Mouse (Mus musculus): ENCODE data around the gene Usp2. TPM values are rescaled to one million over a fixed set of nuclear protein-coding genes. Genes with fewer than 3 reads are reported as not detected.
A peak's percentile ranks its signal among the peaks of the same experiment; 100 is the strongest.

The Usp2 gene
- polyA plus RNA-seq, 1 experiment from 2014 or later, result 3.7 TPM

DNA sequence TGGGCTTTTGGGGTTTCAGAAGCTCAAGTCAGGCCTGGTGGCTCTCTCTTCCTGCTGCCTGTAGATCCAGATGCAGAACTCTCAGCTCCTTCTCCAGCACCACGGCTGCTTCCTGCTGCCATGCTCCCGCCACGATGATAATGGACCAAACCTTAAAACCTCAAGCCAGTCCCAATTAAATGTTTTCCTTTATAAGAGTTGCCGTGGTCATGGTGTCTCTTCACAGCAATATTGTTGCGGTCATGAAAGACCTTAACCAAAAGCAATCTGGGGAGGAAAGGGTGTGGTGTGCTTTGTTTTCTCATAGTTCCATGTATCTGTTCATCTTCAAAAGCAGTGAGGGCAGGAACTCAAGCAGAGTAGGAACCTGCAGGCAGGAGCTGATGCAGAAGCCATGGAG lies 29.7 kb upstream of the Usp2 start:
- no peak for ATAC-seq (ENCODE audit: insufficient read depth)

GRCm38 (mm10) chr9:44041511-44042395 lies 25.1 kb upstream of the Usp2 start:
- Histone ChIP-seq H3K4me1 (replicated peaks) (no peaks in the 10 kb centered on the region), H3K27ac (replicated peaks) (no peak overlapping the region), H3K9me3 (replicated peaks) (no peaks in the 10 kb centered on the region), H3K4me3 (replicated peaks) (no peak overlapping the region), H3K27me3 (peaks cover 60% of the 10 kb centered on the region), H3K4me2 (no peak overlapping the region), H3K9ac (no peak overlapping the region), H3K36me3 (replicated peaks) (no peaks in the 10 kb centered on the region)
- ATAC-seq (ENCODE audit: insufficient read depth), result no peak
- WGBS (ENCODE audit: insufficient replicate concordance), result 63% methylated on average over 7 of the region's 7 CpGs

More for the DNA sequence above, 29.7 kb upstream of the Usp2 start:
- Histone ChIP-seq H3K36me3 (replicated peaks) (no peaks in the 10 kb centered on the region), H3K27ac (replicated peaks) (no peak overlapping the region), H3K4me1 (replicated peaks) (no peaks in the 10 kb centered on the region), H3K4me3 (replicated peaks) (no peak overlapping the region), H3K9me3 (replicated peaks) (no peaks in the 10 kb centered on the region), H3K27me3 (peaks cover 14% of the 10 kb centered on the region), H3K4me2 (no peak overlapping the region), H3K9ac (no peak overlapping the region)
- 65% methylated on average over 5 of the region's 5 CpGs for WGBS (ENCODE audit: insufficient replicate concordance)

DNA sequence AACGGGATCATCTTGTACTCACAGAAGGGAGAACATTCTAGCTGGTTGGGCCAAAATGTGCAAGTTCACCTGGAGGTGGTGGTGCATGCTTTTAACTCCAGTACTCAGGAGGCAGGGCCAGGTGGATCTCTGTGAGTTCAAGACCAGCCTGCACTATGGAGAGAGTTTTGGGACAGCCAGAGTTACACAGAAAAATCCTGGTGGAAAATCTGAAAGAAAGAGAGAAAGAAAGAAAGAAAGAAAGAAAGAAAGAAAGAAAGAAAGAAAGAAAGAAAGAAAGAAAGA lies 24.5 kb upstream of the Usp2 start:
- no peaks in the 10 kb centered on the region for H3K36me3 ChIP-seq (replicated peaks)
- peaks cover 65% of the 10 kb centered on the region for H3K27me3 ChIP-seq
- 69% methylated on average over 1 of the region's 1 CpGs for WGBS (ENCODE audit: insufficient replicate concordance)
- H3K4me3 ChIP-seq (replicated peaks), result no peak overlapping the region
- no peak overlapping the region for H3K4me2 ChIP-seq
- no peak for ATAC-seq (ENCODE audit: insufficient read depth)
- no peak overlapping the region for H3K27ac ChIP-seq (replicated peaks)
- H3K4me1 ChIP-seq (replicated peaks), result no peaks in the 10 kb centered on the region
- H3K9me3 ChIP-seq (replicated peaks), result no peaks in the 10 kb centered on the region
- no peak overlapping the region for H3K9ac ChIP-seq

- H3K4me3 ChIP-seq (replicated peaks), result peak within 1 kb of the TSS; percentile 2; the same call in 1 of the 2 replicates
- no peaks in the 10 kb centered on the region for H3K9me3 ChIP-seq (replicated peaks)
- H3K36me3 ChIP-seq (replicated peaks), result no peaks in the 10 kb centered on the region
- H3K4me2 ChIP-seq, result no peak within 1 kb of the TSS
- ATAC-seq (ENCODE audit: insufficient read depth), result no peak
- no peak within 1 kb of the TSS for H3K27ac ChIP-seq (replicated peaks)
- H3K4me1 ChIP-seq (replicated peaks), result no peaks in the 10 kb centered on the region
- H3K27me3 ChIP-seq, result peaks cover 71% of the 10 kb centered on the region
- whole genome bisulfite sequencing (ENCODE audit: insufficient replicate concordance), result 3% methylated on average over 30 of the region's 30 CpGs
- no peak within 1 kb of the TSS for H3K9ac ChIP-seq
Observed at GRCm38 (mm10) chr9:44042836-44043707, 23.7 kb upstream of the Usp2 start, which contains the start of gene Thy1. Thy1 (plus strand) TSS chr9:44043384.

- H3K9ac ChIP-seq, result no peak overlapping the region
- no peak overlapping the region for H3K27ac ChIP-seq (replicated peaks)
- peaks cover 74% of the 10 kb centered on the region for H3K27me3 ChIP-seq
- no peaks in the 10 kb centered on the region for H3K4me1 ChIP-seq (replicated peaks)
- H3K4me3 ChIP-seq (replicated peaks), result peak overlapping the region; percentile 2; the same call in 1 of the 2 replicates
- no peaks in the 10 kb centered on the region for H3K36me3 ChIP-seq (replicated peaks)
- H3K4me2 ChIP-seq, result no peak overlapping the region
- WGBS (ENCODE audit: insufficient replicate concordance), result 3% methylated on average over 23 of the region's 23 CpGs
- H3K9me3 ChIP-seq (replicated peaks), result no peaks in the 10 kb centered on the region
- no peak for ATAC-seq (ENCODE audit: insufficient read depth)
Observed at GRCm38 (mm10) chr9:44043708-44044425, 23.0 kb upstream of the Usp2 start.

GRCm38 (mm10) chr9:44044426-44045157 lies 22.2 kb upstream of the Usp2 start:
- no peak for ATAC-seq (ENCODE audit: insufficient read depth)
- no peaks in the 10 kb centered on the region for H3K36me3 ChIP-seq (replicated peaks)
- H3K9ac ChIP-seq, result no peak overlapping the region
- H3K9me3 ChIP-seq (replicated peaks), result no peaks in the 10 kb centered on the region
- H3K27me3 ChIP-seq, result peaks cover 74% of the 10 kb centered on the region
- 37% methylated on average over 14 of the region's 14 CpGs for WGBS (ENCODE audit: insufficient replicate concordance)
- H3K4me2 ChIP-seq, result no peak overlapping the region
- no peak overlapping the region for H3K4me3 ChIP-seq (replicated peaks)
- H3K27ac ChIP-seq (replicated peaks), result no peak overlapping the region
- H3K4me1 ChIP-seq (replicated peaks), result no peaks in the 10 kb centered on the region

- Histone ChIP-seq H3K36me3 (replicated peaks) (no peaks in the 10 kb centered on the region), H3K9me3 (replicated peaks) (no peaks in the 10 kb centered on the region), H3K27me3 (peaks cover 74% of the 10 kb centered on the region), H3K9ac (no peak overlapping the region), H3K4me2 (no peak overlapping the region), H3K27ac (replicated peaks) (no peak overlapping the region), H3K4me1 (replicated peaks) (no peaks in the 10 kb centered on the region), H3K4me3 (replicated peaks) (no peak overlapping the region)
- ATAC-seq (ENCODE audit: insufficient read depth), result no peak
- WGBS (ENCODE audit: insufficient replicate concordance), result 44% methylated on average over 3 of the region's 3 CpGs
Observed at GRCm38 (mm10) chr9:44045158-44045883, 21.5 kb upstream of the Usp2 start.

DNA sequence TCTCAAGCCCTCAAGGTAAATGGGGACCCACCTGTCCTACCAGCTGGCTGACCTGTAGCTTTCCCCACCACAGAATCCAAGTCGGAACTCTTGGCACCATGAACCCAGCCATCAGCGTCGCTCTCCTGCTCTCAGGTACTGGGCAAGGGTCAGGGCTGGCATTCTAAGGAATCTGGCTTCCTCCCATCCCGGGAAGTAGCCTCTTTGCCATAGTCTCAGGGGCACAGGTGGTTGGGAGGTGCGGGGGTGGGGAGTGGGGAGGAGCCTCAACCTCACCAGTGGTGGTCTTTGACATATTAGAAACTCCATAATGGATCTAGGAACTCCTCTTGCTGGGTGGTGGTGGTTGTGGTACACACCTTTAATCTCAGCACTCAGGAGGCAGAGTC lies 20.9 kb upstream of the Usp2 start:
- WGBS (ENCODE audit: insufficient replicate concordance), result 63% methylated on average over 5 of the region's 5 CpGs
- Histone ChIP-seq H3K9me3 (replicated peaks) (no peaks in the 10 kb centered on the region), H3K27me3 (peaks cover 72% of the 10 kb centered on the region), H3K4me2 (no peak overlapping the region), H3K27ac (replicated peaks) (no peak overlapping the region), H3K4me3 (replicated peaks) (no peak overlapping the region), H3K4me1 (replicated peaks) (no peaks in the 10 kb centered on the region), H3K9ac (no peak overlapping the region), H3K36me3 (replicated peaks) (no peaks in the 10 kb centered on the region)
- ATAC-seq (ENCODE audit: insufficient read depth), result no peak

GRCm38 (mm10) chr9:44046426-44046825 lies 20.4 kb upstream of the Usp2 start:
- 70% methylated on average over 12 of the region's 12 CpGs for WGBS (ENCODE audit: insufficient replicate concordance)
- no peak overlapping the region for H3K27ac ChIP-seq (replicated peaks)
- no peak overlapping the region for H3K4me3 ChIP-seq (replicated peaks)
- no peak for ATAC-seq (ENCODE audit: insufficient read depth)
- H3K4me2 ChIP-seq, result no peak overlapping the region
- H3K9ac ChIP-seq, result no peak overlapping the region
- no peaks in the 10 kb centered on the region for H3K36me3 ChIP-seq (replicated peaks)
- H3K4me1 ChIP-seq (replicated peaks), result no peaks in the 10 kb centered on the region
- peaks cover 67% of the 10 kb centered on the region for H3K27me3 ChIP-seq
- no peaks in the 10 kb centered on the region for H3K9me3 ChIP-seq (replicated peaks)

DNA sequence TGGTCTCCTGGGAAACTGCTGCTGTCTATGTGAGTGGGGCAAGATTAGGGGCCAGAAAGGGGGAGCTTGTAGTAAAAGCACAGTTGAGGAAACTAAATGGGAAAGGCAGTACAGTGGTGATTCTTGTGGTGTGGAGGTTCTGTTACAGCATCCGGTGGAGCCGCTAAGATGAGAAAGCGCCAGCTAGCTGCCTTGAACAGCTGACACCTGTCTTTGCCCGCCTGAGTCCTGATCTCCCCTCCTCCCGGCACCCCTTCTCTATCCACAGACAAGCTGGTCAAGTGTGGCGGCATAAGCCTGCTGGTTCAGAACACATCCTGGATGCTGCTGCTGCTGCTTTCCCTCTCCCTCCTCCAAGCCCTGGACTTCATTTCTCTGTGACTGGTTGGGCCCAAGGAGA lies 19.8 kb upstream of the Usp2 start:
- Histone ChIP-seq H3K9me3 (replicated peaks) (no peaks in the 10 kb centered on the region), H3K9ac (no peak overlapping the region), H3K27ac (replicated peaks) (no peak overlapping the region), H3K27me3 (peaks cover 61% of the 10 kb centered on the region), H3K36me3 (replicated peaks) (no peaks in the 10 kb centered on the region), H3K4me3 (replicated peaks) (no peak overlapping the region), H3K4me1 (replicated peaks) (no peaks in the 10 kb centered on the region), H3K4me2 (no peak overlapping the region)
- no peak for ATAC-seq (ENCODE audit: insufficient read depth)
- WGBS (ENCODE audit: insufficient replicate concordance), result 25% methylated on average over 6 of the region's 6 CpGs
